ENCODE assay signal across 8 mouse cellular contexts in genomic region chr4:62470598-62471051, GRCm38 (mm10). TPM values are rescaled to one million over a fixed set of nuclear protein-coding genes. Genes with fewer than 3 reads are reported as not detected.
DNase-seq lines count a peak whose midpoint lies in the region; ATAC-seq and TF ChIP-seq lines count a peak whose summit lies in the region.

Gene Wdr31, minus strand, starts transcription at chr4:62470896.

- ATAC-seq in embryonic facial prominence, embryonic 14.5 days (ENCODE audit: low read depth) = peak; percentile 98
- ATAC-seq in limb, embryonic 13.5 days (ENCODE audit: low FRiP score, low read depth) = peak; percentile 93
- peak; percentile 98 for ATAC-seq in midbrain, embryonic 15.5 days (replicated peaks)

- TF ChIP-seq POLR2A in bone marrow, adult 2 months (IDR thresholded peaks at IDR 0.05; ENCODE audit: borderline replicate concordance, control insufficient read depth, low read depth, low read length) = no peak; the same call in 1 of the 2 replicates
- no peak for TF ChIP-seq POLR2A in spleen, adult 2 months (IDR thresholded peaks at IDR 0.05; ENCODE audit: low read depth, low read length)

- H3K4me1 ChIP-seq in bone marrow, adult 2 months (ENCODE audit: control insufficient read depth, insufficient read depth, low read length) = peaks cover 1% of the 10 kb centered on the region; the same call in 1 of the 2 replicates
- peaks cover 4% of the 10 kb centered on the region; the same call in 1 of the 2 replicates for H3K4me1 ChIP-seq in embryonic facial prominence, embryonic 14.5 days (ENCODE audit: control insufficient read depth, insufficient read depth, low read length)
- H3K4me1 ChIP-seq in limb, embryonic 13.5 days = no peaks in the 10 kb centered on the region
- peaks cover 7% of the 10 kb centered on the region; the same call in 1 of the 2 replicates for H3K4me1 ChIP-seq in midbrain, embryonic 15.5 days
- H3K4me1 ChIP-seq in spleen, adult 2 months (ENCODE audit: control insufficient read depth, insufficient read depth, insufficient read length) = no peaks in the 10 kb centered on the region; the same call in 1 of the 2 replicates

- H3K4me3 ChIP-seq in bone marrow, adult 2 months (replicated peaks; ENCODE audit: control insufficient read depth, low read depth, low read length) = peak within 1 kb of the TSS; percentile 73
- peak within 1 kb of the TSS; percentile 63 for H3K4me3 ChIP-seq in embryonic facial prominence, embryonic 14.5 days (ENCODE audit: low read depth, low read length)
- peak within 1 kb of the TSS; percentile 65 for H3K4me3 ChIP-seq in limb, embryonic 13.5 days
- H3K4me3 ChIP-seq in midbrain, embryonic 15.5 days = peak within 1 kb of the TSS; percentile 66
- H3K4me3 ChIP-seq in spleen, adult 2 months (ENCODE audit: extremely low read depth, insufficient read depth, insufficient read length) = peak within 1 kb of the TSS; percentile 59

- peak within 1 kb of the TSS; percentile 70 for H3K9ac ChIP-seq in embryonic facial prominence, embryonic 14.5 days (ENCODE audit: low read depth, low read length)
- peak within 1 kb of the TSS; percentile 71 for H3K9ac ChIP-seq in limb, embryonic 13.5 days
- H3K9ac ChIP-seq in midbrain, embryonic 15.5 days = peak within 1 kb of the TSS; percentile 68

- WGBS in bone marrow, adult 2 months = 1% methylated on average over 30 of the region's 30 CpGs
- under 1% methylated on average over 30 of the region's 30 CpGs for WGBS in embryonic facial prominence, embryonic 14.5 days
- under 1% methylated on average over 30 of the region's 30 CpGs for WGBS in limb, embryonic 13.5 days
- WGBS in midbrain, embryonic 15.5 days = under 1% methylated on average over 30 of the region's 30 CpGs
- WGBS in spleen, adult 2 months = 2% methylated on average over 30 of the region's 30 CpGs

- TF ChIP-seq CTCF in bone marrow, adult 2 months (IDR thresholded peaks at IDR 0.05; ENCODE audit: control insufficient read depth, insufficient read depth, low read length) = no peak
- no peak for TF ChIP-seq CTCF in spleen, adult 2 months (IDR thresholded peaks at IDR 0.05; ENCODE audit: extremely low read depth, insufficient read depth, insufficient read length, insufficient replicate concordance)

- no peaks in the 10 kb centered on the region for H3K27me3 ChIP-seq in embryonic facial prominence, embryonic 14.5 days (replicated peaks; ENCODE audit: control insufficient read depth, insufficient read depth, low read length)
- no peaks in the 10 kb centered on the region for H3K27me3 ChIP-seq in limb, embryonic 13.5 days
- no peaks in the 10 kb centered on the region for H3K27me3 ChIP-seq in midbrain, embryonic 15.5 days (replicated peaks)
- no peaks in the 10 kb centered on the region for H3K27me3 ChIP-seq in spleen, adult 2 months (ENCODE audit: control insufficient read depth, insufficient read depth, low read length)

- H3K27ac ChIP-seq in bone marrow, adult 2 months (ENCODE audit: control insufficient read depth, insufficient read depth, low read depth, low read length, poor library complexity) = no peak within 1 kb of the TSS
- no peak within 1 kb of the TSS for H3K27ac ChIP-seq in embryonic facial prominence, embryonic 14.5 days (replicated peaks; ENCODE audit: low read depth, low read length)
- no peak within 1 kb of the TSS for H3K27ac ChIP-seq in limb, embryonic 13.5 days
- peak within 1 kb of the TSS; percentile 74 for H3K27ac ChIP-seq in midbrain, embryonic 15.5 days
- no peak within 1 kb of the TSS for H3K27ac ChIP-seq in spleen, adult 2 months (ENCODE audit: insufficient read depth, low read length)

- peak within 1 kb of the TSS; percentile 82 for H3K4me2 ChIP-seq in embryonic facial prominence, embryonic 14.5 days (ENCODE audit: low read depth, low read length)
- peak within 1 kb of the TSS; percentile 80 for H3K4me2 ChIP-seq in limb, embryonic 13.5 days (replicated peaks)
- peak within 1 kb of the TSS; percentile 69 for H3K4me2 ChIP-seq in midbrain, embryonic 15.5 days

- H3K36me3 ChIP-seq in embryonic facial prominence, embryonic 14.5 days (ENCODE audit: control insufficient read depth, insufficient read depth, low read length) = no peaks in the 10 kb centered on the region
- H3K36me3 ChIP-seq in limb, embryonic 13.5 days = no peaks in the 10 kb centered on the region
- no peaks in the 10 kb centered on the region for H3K36me3 ChIP-seq in midbrain, embryonic 15.5 days (replicated peaks)
- no peaks in the 10 kb centered on the region for H3K36me3 ChIP-seq in spleen, adult 2 months (ENCODE audit: control insufficient read depth, insufficient read depth, low read length)

- peak; percentile 89 for DNase-seq in A20 (ENCODE audit: low read depth, low spot score)
- DNase-seq in embryonic facial prominence, embryonic 14.5 days (ENCODE audit: low spot score) = peak; percentile 82
- peak; percentile 53 for DNase-seq in heart, adult 8-10 months (ENCODE audit: low spot score)
- DNase-seq in kidney, adult 8-10 months = peak; percentile 71 to 80
- DNase-seq in spleen, adult 2 months (ENCODE audit: low read depth in 1 of 2, low spot score in 2 of 2) = peak in 1 of 2 experiments; percentile 54

- no peaks in the 10 kb centered on the region for H3K9me3 ChIP-seq in embryonic facial prominence, embryonic 14.5 days (ENCODE audit: control insufficient read depth, low read length)
- 0 out of 2 replicates have a peak, but pooled peaks cover 4% of the 10 kb centered on the region for H3K9me3 ChIP-seq in limb, embryonic 13.5 days
- H3K9me3 ChIP-seq in midbrain, embryonic 15.5 days = no peaks in the 10 kb centered on the region

RNA-seq across cellular contexts. Expression of gene Wdr31, which starts in this region (rescaled TPM):
- 1.0 and 1.3 TPM in 2 replicates for polyA plus RNA-seq in bone marrow, adult 2 months (2011; ENCODE audit: insufficient read depth, insufficient read length, low replicate concordance, missing spikeins)
- polyA plus RNA-seq in embryonic facial prominence, embryonic 14.5 days (2014; fragmentation: Nextera tagmentation; extraction: Ambion mirVana) = 5.3 and 5.4 TPM in 2 replicates
- total RNA-seq in heart, adult 8-10 months (2022) = under 1 TPM; 0.44 to 0.90 (median 0.61) TPM
- 6.8 and 7.9 TPM in 2 replicates for polyA plus RNA-seq in limb, embryonic 13.5 days (2015; fragmentation: Nextera tagmentation; extraction: Ambion mirVana)
- polyA plus RNA-seq in midbrain, embryonic 15.5 days (2015; fragmentation: Nextera tagmentation; extraction: Ambion mirVana) = 15.8 and 16.3 TPM in 2 replicates
- 0.26 and 0.51 TPM in 2 replicates for polyA plus RNA-seq in spleen, adult 2 months (2012; rRNA removed)

Comparison
In these comparisons a context has a peak if more than half of its experiments do, and no peak if none do; other contexts are left out.
1. Peak in DNase-seq in heart, adult 8-10 months; RNA of the gene not detected or under 1 TPM.